Mouse (Mus musculus) urinary bladder, adult 18-20 months (tissue): ENCODE measurements around the gene Slc1a2.

Source experiments
- DNase-seq, 2 experiments: peaks; one replicate each; pipeline ENCODE4 v3.0.0; 2022; ENCODE audit warnings: low spot score in 2 of 2, mixed read lengths in 2 of 2

Gene Slc1a2

DNA sequence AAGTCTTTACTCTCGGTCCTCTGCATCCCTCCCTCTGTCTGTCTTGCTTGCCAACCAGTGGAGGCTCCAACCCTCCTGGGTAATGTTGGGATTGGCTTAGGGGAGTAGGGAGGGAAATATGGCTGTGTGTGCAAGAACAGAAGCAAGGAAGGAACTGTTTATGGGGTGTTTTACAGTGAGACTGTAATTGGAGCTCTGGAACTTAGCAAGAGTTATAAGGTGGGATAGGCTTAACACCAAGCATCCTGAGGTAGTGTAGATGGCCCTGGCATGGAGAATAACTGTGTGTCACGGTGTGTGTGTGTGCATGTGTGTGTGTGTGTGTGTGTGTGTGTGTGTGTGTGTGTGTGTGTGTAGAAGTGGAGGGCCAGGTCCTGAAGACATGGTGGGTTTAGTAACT lies 55.9 kb downstream of the Slc1a2 start:
- DNase-seq: no peak

DNA sequence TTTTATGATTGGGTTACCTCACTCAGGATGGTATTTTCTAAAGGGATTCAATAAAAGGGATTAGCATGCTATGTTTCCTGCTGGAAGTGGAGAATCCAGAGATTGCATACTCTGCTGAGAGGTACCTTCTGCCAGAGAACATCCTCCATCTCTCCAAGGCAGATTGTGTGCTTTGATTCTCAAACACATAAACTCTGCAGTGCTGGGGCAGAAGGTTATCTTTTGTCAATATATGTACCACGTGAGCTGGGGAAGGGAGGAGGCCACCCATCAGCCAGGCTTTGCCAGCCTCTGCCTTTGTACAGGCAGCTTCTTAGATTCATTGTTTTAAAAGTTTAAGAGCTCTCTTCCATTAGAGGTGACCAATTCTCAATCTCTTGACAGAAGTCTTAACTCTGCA lies 57.3 kb downstream of the Slc1a2 start:
- no peak for DNase-seq

DNA sequence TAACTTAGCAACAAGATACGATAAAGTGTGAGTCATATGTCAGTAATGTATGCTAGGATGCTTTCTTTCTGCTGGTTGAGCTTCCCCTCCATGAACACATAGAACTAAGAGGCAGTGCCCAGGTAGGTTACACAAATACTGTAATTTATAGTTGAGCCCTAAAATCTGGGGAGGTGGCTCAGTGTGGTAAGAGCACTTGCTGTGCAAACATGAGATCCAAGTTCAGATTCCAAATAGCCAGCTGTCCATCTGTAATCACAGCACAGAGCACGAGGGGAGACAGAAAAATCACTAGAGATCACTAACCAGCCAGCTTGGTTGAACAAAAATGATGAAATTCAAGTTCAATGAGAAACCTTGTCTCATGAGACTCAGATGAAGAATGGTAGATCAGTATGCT lies 63.4 kb downstream of the Slc1a2 start:
- no peak for DNase-seq

- no peak for DNase-seq
Observed at GRCm38 (mm10) chr2:102725054-102725453, 66.6 kb downstream of the Slc1a2 start.

GRCm38 (mm10) chr2:102730386-102730785 lies 71.9 kb downstream of the Slc1a2 start:
- no peak for DNase-seq

- no peak for DNase-seq
Observed at GRCm38 (mm10) chr2:102730788-102731187, 72.3 kb downstream of the Slc1a2 start.

DNA sequence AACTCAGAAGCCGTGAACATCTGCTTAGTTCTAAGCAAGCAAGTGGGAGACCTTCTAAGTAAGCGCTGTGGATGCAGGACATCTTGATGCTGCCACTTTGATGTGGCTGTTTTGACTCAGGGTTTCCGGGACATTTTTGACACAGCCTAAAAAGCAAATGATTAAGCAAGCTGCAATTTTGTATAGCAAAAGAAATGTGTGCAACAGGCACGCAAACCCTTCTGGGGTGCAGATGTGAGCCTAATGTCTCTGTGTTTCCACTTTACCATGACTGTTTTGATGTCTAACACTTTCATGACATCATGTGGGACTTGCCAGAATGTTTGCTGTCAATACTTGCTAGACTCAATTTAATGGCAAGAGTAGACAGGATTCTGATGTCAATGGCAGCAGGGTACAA lies 74.7 kb downstream of the Slc1a2 start:
- no peak for DNase-seq

GRCm38 (mm10) chr2:102734055-102734454 lies 75.6 kb downstream of the Slc1a2 start:
- DNase-seq: no peak

- no peak for DNase-seq
Observed at GRCm38 (mm10) chr2:102735031-102735430, 76.6 kb downstream of the Slc1a2 start.

DNA sequence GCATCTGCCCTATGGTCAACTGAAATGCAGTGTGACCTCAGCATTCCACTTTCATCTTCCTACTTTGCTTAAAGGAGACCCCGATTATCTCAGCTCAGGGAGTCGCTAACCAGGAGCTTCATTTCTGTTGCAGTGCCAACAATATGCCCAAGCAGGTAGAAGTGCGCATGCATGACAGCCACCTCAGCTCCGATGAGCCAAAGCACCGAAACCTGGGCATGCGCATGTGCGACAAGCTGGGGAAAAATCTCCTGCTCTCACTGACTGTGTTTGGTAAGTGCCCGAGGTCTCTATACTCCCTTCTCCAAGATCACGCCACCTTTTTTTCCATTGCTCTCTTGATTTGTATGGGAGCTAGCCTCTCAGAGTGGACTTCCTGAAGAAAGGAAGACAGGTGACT lies 77.4 kb downstream of the Slc1a2 start:
- no peak for DNase-seq

- no peak for DNase-seq
Observed at GRCm38 (mm10) chr2:102736490-102736889, 78.0 kb downstream of the Slc1a2 start.

DNA sequence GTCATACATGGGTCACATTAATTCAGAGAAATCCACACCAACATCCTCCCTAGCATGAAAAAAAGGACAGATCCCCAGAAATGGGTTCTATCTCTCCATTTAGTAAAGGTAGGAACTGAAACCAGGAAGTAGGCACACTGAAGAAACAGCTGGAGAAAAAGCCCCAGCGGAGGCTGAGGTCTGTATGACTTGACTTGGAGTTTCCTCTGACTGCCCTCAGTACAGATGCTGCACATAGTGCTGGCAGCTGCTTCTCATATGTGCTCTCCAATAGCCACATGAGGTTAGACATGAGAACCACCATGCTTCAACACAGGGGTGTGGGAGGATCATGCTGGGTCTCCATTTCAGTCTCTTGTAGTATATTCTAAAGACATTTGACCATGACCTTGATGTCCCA lies 80.4 kb downstream of the Slc1a2 start:
- no peak for DNase-seq

DNA sequence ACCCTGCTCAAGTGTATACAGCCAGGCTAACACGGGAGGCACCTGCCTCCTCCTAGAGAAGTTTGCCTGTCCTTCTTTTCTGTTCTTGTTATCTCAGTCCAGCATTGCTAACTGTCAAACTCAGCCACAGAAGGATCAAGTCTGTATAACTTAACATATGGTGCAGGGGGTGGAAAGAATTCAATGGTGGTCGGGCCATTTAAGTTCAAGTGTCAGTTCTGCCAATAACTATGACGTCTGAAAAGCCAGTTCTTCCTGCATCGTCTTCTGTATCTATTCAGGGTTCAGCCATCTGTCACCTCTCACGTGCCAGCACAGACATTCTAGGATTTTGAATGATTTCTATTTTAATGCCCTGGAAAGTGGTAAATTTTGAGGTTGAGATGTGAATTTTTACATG lies 84.2 kb downstream of the Slc1a2 start:
- no peak for DNase-seq

DNA sequence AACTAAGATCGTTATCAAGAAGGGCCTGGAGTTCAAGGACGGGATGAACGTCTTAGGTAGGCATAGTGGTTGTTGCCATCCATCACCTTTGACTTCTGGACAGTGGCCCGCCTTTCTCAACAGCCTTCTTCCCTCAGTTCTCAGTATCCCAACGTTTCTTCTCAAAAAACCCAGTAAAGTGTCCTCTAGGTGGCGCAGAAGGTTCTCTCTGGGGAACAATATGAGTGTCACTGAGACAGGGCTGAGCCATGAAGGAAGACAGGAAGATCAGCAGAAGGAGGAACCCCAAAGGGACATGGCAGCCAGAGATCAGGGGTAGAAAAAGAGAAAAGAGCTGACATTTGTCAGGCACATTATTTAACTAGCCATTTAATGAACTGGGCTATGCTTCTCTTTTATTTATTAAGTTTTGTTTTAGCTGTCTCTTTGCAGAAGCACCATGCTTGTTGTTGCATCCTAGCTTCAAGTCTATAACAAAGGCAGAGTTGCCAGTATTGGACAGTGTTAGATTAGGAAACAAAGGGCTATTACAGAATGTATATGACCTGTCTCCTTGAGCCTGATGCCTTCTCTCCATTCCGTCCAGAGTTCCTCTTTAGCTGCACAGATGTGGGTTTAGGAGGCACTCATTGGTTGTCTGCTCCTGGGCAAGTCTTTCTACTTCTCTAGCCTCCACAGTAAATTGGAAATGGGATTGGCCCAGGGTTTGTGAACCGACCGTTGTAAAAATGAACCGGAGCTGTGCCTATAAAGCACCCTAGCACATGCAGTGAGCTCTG lies 85.6 kb downstream of the Slc1a2 start:
- peak; percentile 16 to 24 for DNase-seq

- peak; percentile 22 to 75 for DNase-seq
Observed at GRCm38 (mm10) chr2:102745259-102745906, 86.9 kb downstream of the Slc1a2 start.

GRCm38 (mm10) chr2:102747758-102748157 lies 89.3 kb downstream of the Slc1a2 start:
- DNase-seq: no peak

DNA sequence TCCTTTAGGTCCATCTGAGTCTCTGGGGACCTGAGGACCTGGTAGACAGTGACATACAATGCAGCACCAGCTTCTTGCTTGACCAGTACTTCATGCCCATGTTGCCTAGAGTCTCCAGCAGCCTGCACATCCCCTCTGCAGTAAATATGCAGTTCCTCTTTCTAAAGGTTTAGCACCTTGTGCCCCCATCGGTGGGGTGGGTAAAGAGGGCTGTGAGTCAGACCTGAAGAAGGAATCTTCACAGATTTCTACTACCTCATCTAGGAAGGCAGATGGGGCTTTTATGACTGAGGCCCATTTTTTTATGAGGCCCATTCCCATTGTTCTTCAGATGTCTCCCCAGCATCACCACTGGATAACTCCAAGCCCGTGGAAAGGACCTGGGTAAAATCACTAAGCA lies 91.5 kb downstream of the Slc1a2 start:
- no peak for DNase-seq

GRCm38 (mm10) chr2:102751846-102752245 lies 93.4 kb downstream of the Slc1a2 start:
- DNase-seq: no peak

GRCm38 (mm10) chr2:102757241-102757860 lies 98.9 kb downstream of the Slc1a2 start:
- DNase-seq: no peak

GRCm38 (mm10) chr2:102759479-102759878 lies 101.0 kb downstream of the Slc1a2 start:
- DNase-seq: no peak

DNA sequence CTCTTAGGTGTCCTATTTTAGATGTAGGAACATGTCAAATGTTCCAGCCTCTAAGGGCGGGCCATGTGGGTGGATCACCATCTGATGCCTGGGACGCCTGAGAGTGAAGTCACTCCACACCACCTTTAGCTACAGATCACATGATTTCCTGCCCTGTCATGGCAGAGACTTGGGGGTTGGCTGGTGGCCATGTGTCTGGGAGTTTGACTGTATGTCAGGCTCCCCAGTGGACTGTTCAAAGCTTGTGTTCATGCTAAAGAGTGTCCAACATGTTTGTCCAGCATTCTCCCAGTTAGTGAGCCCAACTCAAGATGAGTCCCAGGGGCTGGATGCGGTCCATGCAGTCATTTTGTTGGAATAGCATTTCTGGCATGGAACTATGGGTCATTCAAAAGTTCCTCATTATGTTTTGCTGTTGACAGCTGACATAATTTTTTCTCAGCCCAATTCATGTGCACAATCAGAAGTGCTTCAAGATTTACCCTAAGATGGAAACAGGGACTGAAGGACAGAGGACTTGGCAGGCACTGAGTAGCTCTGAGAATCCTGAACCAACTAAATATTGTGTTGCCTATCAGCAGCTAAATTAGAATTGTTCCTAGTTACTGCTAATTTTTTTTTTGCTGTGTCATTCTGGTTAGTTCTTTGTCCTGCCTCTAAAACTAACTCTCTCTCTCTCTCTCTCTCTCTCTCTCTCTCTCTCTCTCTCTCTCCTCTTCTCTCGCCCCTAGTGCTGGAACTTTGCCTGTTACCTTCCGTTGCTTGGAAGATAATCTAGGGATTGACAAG lies 102.0 kb downstream of the Slc1a2 start:
- DNase-seq: no peak

DNA sequence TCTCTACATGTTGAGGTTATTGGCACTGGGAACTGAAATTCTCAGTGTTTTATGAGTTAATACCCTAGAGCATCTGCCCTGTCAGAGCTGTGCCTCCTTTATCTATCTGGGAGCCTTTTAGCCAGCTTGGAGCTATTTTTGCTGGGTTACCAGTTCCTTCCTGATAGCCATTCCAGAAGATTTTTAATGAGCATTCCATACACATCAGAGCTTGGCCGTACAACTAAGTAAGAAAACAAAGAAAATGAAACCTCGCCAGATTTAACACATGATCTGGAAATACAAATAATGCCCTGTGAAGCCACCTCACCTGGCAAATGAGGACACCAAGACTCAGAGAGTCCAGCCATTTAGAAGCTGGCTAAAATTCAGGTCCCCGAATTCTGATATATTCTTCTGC lies 104.7 kb downstream of the Slc1a2 start:
- DNase-seq: no peak
